Mouse (Mus musculus): Measurements from ENCODE around the gene Kirrel3.

Kirrel3 gene

GRCm38 (mm10) chr9:34905164-34905563 lies 419.5 kb downstream of the Kirrel3 start:
- no peak for DNase-seq

GRCm38 (mm10) chr9:34908040-34908439 lies 422.3 kb downstream of the Kirrel3 start:
- DNase-seq: no peak

GRCm38 (mm10) chr9:34911838-34912237 lies 426.1 kb downstream of the Kirrel3 start:
- no peak for DNase-seq

- no peak for DNase-seq
Observed at GRCm38 (mm10) chr9:34912273-34912972, 426.7 kb downstream of the Kirrel3 start.

GRCm38 (mm10) chr9:34912996-34913395 lies 427.3 kb downstream of the Kirrel3 start:
- DNase-seq: peak; percentile 33

- DNase-seq: no peak
Observed at GRCm38 (mm10) chr9:34918976-34919375, 433.3 kb downstream of the Kirrel3 start.

- no peak for DNase-seq
Observed at GRCm38 (mm10) chr9:34920116-34920515, 434.4 kb downstream of the Kirrel3 start.

- DNase-seq: peak; percentile 15
Observed at GRCm38 (mm10) chr9:34921941-34922340, 436.2 kb downstream of the Kirrel3 start.

GRCm38 (mm10) chr9:34922716-34923115 lies 437.0 kb downstream of the Kirrel3 start:
- peak; percentile 21 for DNase-seq

GRCm38 (mm10) chr9:34923134-34923931 lies 437.6 kb downstream of the Kirrel3 start:
- DNase-seq: peak; percentile 34

- DNase-seq: no peak
Observed at GRCm38 (mm10) chr9:34925616-34926015, 439.9 kb downstream of the Kirrel3 start.

- DNase-seq: no peak
Observed at GRCm38 (mm10) chr9:34930371-34930770, 444.7 kb downstream of the Kirrel3 start.

- DNase-seq: no peak
Observed at GRCm38 (mm10) chr9:34938140-34938539, 452.4 kb downstream of the Kirrel3 start.

- no peak for DNase-seq
Observed at GRCm38 (mm10) chr9:34939621-34940020, 453.9 kb downstream of the Kirrel3 start.

GRCm38 (mm10) chr9:34942122-34942831 lies 456.6 kb downstream of the Kirrel3 start:
- no peak for DNase-seq

- no peak for DNase-seq
Observed at GRCm38 (mm10) chr9:34942996-34943395, 457.3 kb downstream of the Kirrel3 start.

GRCm38 (mm10) chr9:34945301-34945700 lies 459.6 kb downstream of the Kirrel3 start:
- DNase-seq: no peak

- DNase-seq: no peak
Observed at GRCm38 (mm10) chr9:34947258-34947657, 461.6 kb downstream of the Kirrel3 start.

- DNase-seq: no peak
Observed at GRCm38 (mm10) chr9:34947717-34948116, 462.0 kb downstream of the Kirrel3 start.

GRCm38 (mm10) chr9:34953420-34953819 lies 467.7 kb downstream of the Kirrel3 start:
- DNase-seq: no peak

- peak; percentile 14 for DNase-seq
Observed at GRCm38 (mm10) chr9:34954212-34954611, 468.5 kb downstream of the Kirrel3 start.

- no peak for DNase-seq
Observed at GRCm38 (mm10) chr9:34956512-34956911, 470.8 kb downstream of the Kirrel3 start.

GRCm38 (mm10) chr9:34957691-34958090 lies 472.0 kb downstream of the Kirrel3 start:
- DNase-seq: no peak
